Mouse (Mus musculus): ENCODE data around the gene Mrpl46. TPM values are rescaled to one million over a fixed set of nuclear protein-coding genes. Genes with fewer than 3 reads are reported as not detected.

Gene Mrpl46
- polyA plus RNA-seq, 1 experiment from 2014 or later: 40.5 TPM

DNA sequence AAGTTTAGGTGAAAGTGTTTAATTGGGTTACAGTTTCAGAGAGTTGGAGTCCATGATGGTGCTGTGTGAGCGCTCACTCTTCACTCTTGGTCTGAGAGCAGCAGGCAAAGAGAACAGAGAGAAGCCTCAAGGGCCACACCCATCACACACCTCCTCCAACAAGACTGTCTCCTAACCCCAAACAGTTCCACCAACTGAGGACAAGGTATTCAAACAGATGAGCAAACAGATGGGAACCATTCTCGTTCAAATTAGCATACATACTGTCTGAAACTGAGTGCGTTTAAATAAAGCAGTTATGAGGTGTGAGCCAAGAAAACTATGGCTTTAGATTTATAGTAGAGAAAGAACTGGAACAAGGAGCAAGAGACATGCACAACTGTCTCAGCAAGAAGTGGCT lies 13.3 kb upstream of the Mrpl46 start:
- H3K4me2 ChIP-seq: no peak overlapping the region
- H3K4me1 ChIP-seq (replicated peaks): peaks cover 77% of the 10 kb centered on the region
- WGBS (ENCODE audit: insufficient replicate concordance): 62% methylated on average over 3 of the region's 3 CpGs
- H3K9me3 ChIP-seq (replicated peaks): no peaks in the 10 kb centered on the region
- H3K27ac ChIP-seq (replicated peaks): peak overlapping the region; percentile 25; the same call in 1 of the 2 replicates
- H3K27me3 ChIP-seq: no peaks in the 10 kb centered on the region
- H3K9ac ChIP-seq: no peak overlapping the region
- no peak overlapping the region for H3K4me3 ChIP-seq (replicated peaks)
- H3K36me3 ChIP-seq (replicated peaks): peaks cover 12% of the 10 kb centered on the region
- ATAC-seq (ENCODE audit: insufficient read depth): no peak

DNA sequence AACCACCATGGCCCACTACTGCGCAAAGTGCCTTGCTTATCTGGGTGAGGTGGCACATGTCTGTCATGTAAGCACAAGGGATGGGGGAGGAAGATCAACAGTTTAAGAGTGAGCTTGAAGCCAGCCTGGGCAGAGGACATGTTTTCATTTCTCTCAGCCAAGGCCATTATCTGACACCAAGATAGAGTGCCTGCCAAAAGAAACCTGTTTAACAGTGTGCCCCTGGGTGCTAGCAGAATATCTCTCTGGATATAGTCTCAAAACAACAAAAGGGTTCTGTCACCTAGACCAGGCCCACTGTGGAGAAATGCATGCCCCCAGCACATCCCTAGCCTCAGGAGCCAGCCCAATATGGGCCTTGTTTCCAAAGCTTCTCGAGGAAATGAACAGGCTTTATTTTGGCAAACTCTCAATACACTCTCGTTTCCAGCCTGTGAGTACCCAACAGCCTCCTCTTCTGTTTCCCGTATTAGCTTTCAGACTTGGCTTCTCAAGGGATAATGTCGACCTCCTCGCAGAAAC lies 11.3 kb upstream of the Mrpl46 start:
- no peak overlapping the region for H3K4me3 ChIP-seq (replicated peaks)
- H3K4me2 ChIP-seq: no peak overlapping the region
- no peaks in the 10 kb centered on the region for H3K9me3 ChIP-seq (replicated peaks)
- 56% methylated on average over 6 of the region's 6 CpGs for WGBS (ENCODE audit: insufficient replicate concordance)
- H3K4me1 ChIP-seq (replicated peaks): peaks cover 57% of the 10 kb centered on the region
- peaks cover 29% of the 10 kb centered on the region for H3K36me3 ChIP-seq (replicated peaks)
- peak overlapping the region; percentile 39; the same call in 1 of the 2 replicates for H3K27ac ChIP-seq (replicated peaks)
- peak; percentile 22 for ATAC-seq (ENCODE audit: insufficient read depth)
- H3K27me3 ChIP-seq: no peaks in the 10 kb centered on the region
- H3K9ac ChIP-seq: no peak overlapping the region

DNA sequence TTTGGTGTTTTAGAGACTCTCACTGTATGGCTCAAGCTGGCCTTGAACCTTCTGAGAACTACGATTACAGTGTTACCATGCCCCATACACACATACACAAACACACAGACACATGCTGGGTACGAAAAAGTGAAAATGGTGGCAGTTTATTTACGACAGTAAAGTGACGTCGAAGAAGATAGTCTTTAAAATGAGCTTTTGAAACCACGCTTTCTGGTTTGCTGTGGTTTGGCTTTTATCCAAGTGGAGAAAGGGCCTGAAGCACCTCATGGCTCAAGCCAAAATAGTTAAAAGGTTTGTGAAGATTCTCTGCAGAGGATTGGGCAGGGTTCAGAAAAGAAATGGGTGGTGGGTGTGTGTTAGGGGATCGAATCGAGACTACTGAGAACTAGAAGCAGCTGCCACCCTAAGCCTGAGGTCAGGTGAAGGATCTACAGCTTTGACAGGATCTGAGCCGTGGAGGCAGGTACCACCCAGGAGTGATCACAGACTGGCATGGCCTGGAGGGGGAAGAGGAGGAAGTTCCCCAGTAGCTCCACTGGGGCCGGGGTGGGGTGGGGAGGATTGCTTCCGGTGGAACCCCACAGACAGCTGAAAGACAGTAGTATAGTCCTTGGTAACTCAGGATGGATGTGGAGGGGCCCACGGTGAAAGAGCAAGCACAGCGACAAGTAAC lies 10.7 kb upstream of the Mrpl46 start:
- Histone ChIP-seq H3K27me3 (no peaks in the 10 kb centered on the region), H3K4me3 (replicated peaks) (no peak overlapping the region), H3K9me3 (replicated peaks) (no peaks in the 10 kb centered on the region), H3K9ac (no peak overlapping the region), H3K4me1 (replicated peaks) (peaks cover 53% of the 10 kb centered on the region), H3K4me2 (no peak overlapping the region), H3K27ac (replicated peaks) (peak overlapping the region; percentile 39; the same call in 1 of the 2 replicates), H3K36me3 (replicated peaks) (peaks cover 35% of the 10 kb centered on the region)
- WGBS (ENCODE audit: insufficient replicate concordance): 45% methylated on average over 13 of the region's 13 CpGs
- ATAC-seq (ENCODE audit: insufficient read depth): peak; percentile 35; the same call in 1 of the 2 replicates

DNA sequence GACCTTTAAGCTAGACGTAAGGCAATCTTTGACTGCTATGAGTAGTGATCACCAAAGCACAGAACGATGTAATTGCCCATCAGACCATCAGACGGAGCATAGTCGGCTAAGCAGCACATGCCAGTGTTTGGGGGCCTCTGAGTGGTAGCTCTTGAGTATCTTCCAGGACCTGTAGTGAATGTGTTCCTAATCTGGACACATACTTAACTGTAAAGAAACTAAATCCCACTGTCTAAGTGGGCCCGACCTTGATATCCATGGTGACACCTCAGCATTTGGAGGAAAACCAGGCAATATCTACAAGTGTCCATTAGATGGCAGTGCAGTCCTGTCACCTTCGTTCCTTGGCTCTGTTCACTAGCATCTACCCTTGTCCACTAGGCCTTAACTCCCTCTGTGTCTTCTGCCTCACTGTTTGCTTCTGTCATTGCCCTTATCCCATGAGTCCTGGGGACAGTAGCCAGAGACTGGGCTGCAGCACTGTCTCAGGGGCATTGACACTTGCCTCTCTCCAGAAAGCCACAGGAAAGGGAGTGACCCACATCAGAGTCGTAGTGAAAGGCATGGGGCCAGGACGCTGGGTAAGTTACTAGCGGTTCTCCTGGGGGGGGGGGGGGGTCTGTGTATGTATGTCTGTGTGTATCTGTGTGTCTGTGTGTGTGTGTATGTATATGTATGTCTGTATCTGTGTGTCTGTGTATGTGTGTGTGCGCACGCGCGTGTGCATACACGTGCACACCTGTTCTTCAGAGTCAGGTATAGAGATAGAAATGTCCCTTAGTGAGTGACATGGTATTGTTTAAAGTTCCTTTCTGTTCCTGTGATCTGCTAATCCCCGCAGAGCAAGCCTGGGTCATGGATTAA lies 8.3 kb upstream of the Mrpl46 start:
- no peaks in the 10 kb centered on the region for H3K9me3 ChIP-seq (replicated peaks)
- H3K36me3 ChIP-seq (replicated peaks): peaks cover 48% of the 10 kb centered on the region
- WGBS (ENCODE audit: insufficient replicate concordance): 77% methylated on average over 15 of the region's 15 CpGs
- H3K4me3 ChIP-seq (replicated peaks): no peak overlapping the region
- H3K9ac ChIP-seq: no peak overlapping the region
- ATAC-seq (ENCODE audit: insufficient read depth): no peak; the same call in 1 of the 2 replicates
- no peak overlapping the region for H3K27ac ChIP-seq (replicated peaks)
- H3K4me2 ChIP-seq: no peak overlapping the region
- no peaks in the 10 kb centered on the region for H3K27me3 ChIP-seq
- H3K4me1 ChIP-seq (replicated peaks): peaks cover 36% of the 10 kb centered on the region

DNA sequence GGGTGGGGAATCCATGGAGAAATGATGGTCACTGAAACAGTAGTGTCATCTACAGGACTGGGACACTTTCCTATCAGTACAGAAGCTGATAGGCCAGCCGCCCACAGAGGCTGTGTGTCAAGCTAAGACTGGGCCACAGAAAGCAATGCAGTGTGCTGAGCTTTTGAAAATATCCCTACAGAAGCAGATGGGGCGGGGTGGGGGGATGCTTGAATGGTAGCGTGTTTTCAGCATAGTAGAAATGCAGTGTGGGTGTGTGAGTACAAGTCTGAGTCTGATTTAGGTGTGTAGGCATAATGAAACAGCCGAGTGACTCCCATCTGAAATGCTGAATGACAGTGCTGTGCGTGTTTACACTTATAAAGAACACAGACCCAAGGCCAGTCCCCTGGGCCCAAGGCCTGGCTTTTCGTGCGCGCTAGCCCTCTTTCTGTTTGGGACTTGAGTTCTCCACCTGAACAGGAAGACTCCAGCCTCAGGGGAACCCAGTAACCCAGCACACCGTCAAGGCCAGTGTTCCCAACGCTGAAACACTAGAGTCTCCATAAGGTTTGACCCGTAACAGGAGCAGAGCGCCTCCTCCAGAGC lies 4.6 kb upstream of the Mrpl46 start:
- H3K9me3 ChIP-seq (replicated peaks): no peaks in the 10 kb centered on the region
- no peak overlapping the region for H3K9ac ChIP-seq
- no peak overlapping the region for H3K4me2 ChIP-seq
- peaks cover 23% of the 10 kb centered on the region for H3K4me1 ChIP-seq (replicated peaks)
- 73% methylated on average over 12 of the region's 12 CpGs for WGBS (ENCODE audit: insufficient replicate concordance)
- no peak for ATAC-seq (ENCODE audit: insufficient read depth)
- no peak overlapping the region for H3K27ac ChIP-seq (replicated peaks)
- H3K4me3 ChIP-seq (replicated peaks): no peak overlapping the region
- H3K27me3 ChIP-seq: no peaks in the 10 kb centered on the region
- H3K36me3 ChIP-seq (replicated peaks): peaks cover 61% of the 10 kb centered on the region

DNA sequence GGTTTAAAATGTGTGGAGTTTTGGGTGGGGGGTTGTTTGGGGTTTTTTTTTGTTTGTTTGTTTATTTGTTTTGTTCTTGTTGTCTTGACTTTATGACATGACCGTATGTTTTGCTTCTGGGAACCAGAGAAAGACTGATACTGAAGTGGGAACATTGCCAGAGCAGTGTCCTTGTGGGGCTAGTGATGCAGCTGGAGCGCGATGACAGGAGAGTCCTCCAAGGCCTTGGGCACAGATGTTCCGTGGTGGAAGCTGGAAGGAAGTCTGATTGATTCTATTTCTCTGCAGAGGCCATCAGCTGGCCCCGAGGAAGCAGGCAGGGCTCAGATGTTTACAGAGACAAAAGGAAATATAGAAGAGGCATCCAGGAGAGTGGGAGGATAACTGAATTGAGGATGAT lies 2.6 kb upstream of the Mrpl46 start:
- Histone ChIP-seq H3K4me2 (no peak overlapping the region), H3K9ac (no peak overlapping the region), H3K27me3 (no peaks in the 10 kb centered on the region), H3K9me3 (replicated peaks) (no peaks in the 10 kb centered on the region), H3K27ac (replicated peaks) (no peak overlapping the region), H3K4me3 (replicated peaks) (no peak overlapping the region), H3K4me1 (replicated peaks) (peaks cover 36% of the 10 kb centered on the region), H3K36me3 (replicated peaks) (peaks cover 44% of the 10 kb centered on the region)
- ATAC-seq (ENCODE audit: insufficient read depth): no peak
- 64% methylated on average over 5 of the region's 5 CpGs for WGBS (ENCODE audit: insufficient replicate concordance)

DNA sequence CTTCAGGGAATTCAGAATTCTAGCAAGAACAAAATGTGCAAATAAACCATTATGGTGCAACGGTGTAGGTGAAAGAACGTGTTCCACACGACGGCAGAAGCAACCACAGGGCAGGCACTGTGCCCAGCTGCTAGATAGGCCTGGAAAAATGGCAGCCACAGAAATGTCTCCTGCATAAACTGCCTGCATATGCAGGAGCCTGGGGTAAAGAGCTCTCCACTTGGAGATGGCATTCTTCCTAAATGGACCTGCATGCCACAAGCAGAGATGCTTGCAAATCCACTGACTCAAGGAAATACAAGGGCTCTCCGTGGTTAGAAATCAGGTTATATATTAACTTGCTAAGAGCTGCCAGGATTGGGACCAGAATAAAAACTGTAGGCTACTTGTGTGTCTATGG lies 4.6 kb downstream of the Mrpl46 start:
- H3K9me3 ChIP-seq (replicated peaks): no peaks in the 10 kb centered on the region
- peaks cover 63% of the 10 kb centered on the region for H3K36me3 ChIP-seq (replicated peaks)
- H3K4me1 ChIP-seq (replicated peaks): peaks cover 16% of the 10 kb centered on the region
- H3K27me3 ChIP-seq: no peaks in the 10 kb centered on the region
- no peak overlapping the region for H3K9ac ChIP-seq
- no peak overlapping the region for H3K4me2 ChIP-seq
- H3K27ac ChIP-seq (replicated peaks): no peak overlapping the region
- ATAC-seq (ENCODE audit: insufficient read depth): no peak
- 83% methylated on average over 5 of the region's 5 CpGs for WGBS (ENCODE audit: insufficient replicate concordance)
- no peak overlapping the region for H3K4me3 ChIP-seq (replicated peaks)

DNA sequence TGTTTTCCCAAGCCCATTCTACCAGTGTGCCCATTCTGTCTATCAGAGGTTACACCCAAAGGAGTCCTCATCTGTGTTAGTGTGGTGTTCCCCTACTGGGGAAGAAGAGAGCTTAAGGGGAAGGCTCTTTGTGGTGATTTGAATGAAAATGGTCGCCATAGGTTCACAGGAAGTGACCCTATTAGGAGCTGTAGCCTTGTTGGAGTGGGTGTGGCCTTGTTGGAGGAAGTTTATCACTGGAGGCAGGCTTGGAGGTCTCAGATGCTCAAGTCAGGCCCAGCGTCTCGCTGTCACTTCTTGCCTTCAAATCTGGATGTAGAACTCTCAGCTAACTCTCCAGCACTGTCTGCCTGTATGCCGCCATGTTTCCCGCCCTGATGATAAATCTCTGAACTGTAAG lies 12.4 kb downstream of the Mrpl46 start:
- Histone ChIP-seq H3K36me3 (replicated peaks) (peaks cover 25% of the 10 kb centered on the region), H3K4me3 (replicated peaks) (no peak overlapping the region), H3K4me2 (no peak overlapping the region), H3K27ac (replicated peaks) (no peak overlapping the region), H3K9me3 (replicated peaks) (no peaks in the 10 kb centered on the region), H3K27me3 (no peaks in the 10 kb centered on the region), H3K4me1 (replicated peaks) (no peaks in the 10 kb centered on the region), H3K9ac (no peak overlapping the region)
- WGBS (ENCODE audit: insufficient replicate concordance): 68% methylated on average over 5 of the region's 5 CpGs
- no peak for ATAC-seq (ENCODE audit: insufficient read depth)

DNA sequence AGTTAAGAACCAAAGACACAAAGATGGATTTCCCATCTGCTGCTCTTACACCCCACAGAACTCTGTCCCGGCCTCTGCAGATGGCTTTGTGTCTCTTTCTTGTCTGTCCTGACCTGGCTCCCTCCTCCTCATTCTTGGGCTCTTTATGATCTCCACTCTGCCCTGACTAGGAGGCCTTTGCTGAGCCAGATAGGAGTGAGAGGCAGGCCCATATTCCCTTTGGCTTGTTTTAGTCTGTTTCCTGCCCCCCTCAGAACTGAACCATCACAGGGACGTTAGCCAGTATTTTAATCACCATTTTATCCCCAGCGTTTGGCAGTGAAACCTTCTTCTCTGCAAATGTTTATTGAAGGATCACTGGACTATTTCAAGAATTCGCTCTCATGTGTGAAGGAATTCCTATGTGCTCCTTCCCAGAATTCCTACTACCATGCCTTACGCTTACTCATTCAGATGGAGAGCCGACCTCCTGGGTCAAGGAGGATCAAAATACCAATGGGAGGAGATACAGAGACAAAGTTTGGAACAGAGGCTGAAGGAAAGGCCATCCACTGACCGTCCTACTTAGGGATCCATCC lies 14.2 kb downstream of the Mrpl46 start:
- no peaks in the 10 kb centered on the region for H3K9me3 ChIP-seq (replicated peaks)
- 46% methylated on average over 7 of the region's 7 CpGs for WGBS (ENCODE audit: insufficient replicate concordance)
- no peak overlapping the region for H3K9ac ChIP-seq
- H3K4me2 ChIP-seq: no peak overlapping the region
- no peak overlapping the region for H3K27ac ChIP-seq (replicated peaks)
- peaks cover 8% of the 10 kb centered on the region for H3K36me3 ChIP-seq (replicated peaks)
- no peaks in the 10 kb centered on the region for H3K27me3 ChIP-seq
- no peaks in the 10 kb centered on the region for H3K4me1 ChIP-seq (replicated peaks)
- ATAC-seq (ENCODE audit: insufficient read depth): no peak
- no peak overlapping the region for H3K4me3 ChIP-seq (replicated peaks)

DNA sequence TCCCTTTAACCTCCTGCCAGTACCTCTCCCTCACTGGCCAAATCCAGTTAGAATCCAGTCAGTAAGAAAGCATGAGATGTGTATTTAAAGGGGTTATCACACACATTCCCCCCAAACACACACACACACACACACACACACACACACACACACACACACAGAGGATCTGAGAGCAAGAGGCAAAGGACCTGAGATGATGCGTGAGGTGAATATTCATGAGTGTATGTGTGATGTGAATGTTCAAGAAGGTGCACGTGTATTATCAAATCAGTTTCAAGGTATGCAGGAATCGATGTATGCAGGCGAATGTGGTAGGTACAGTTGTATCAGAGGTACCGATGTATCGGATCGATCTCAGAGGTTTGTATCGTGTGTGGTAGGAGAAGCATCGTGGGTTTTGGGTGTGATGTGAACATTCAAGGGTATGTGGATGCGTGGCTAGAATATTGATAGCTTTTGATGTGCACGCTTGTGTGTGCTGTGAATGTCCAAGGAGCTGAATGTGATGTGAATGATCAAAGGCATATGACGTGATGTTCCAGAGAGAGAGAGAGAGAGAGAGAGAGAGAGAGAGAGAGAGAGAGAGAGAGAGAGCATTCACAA lies 15.3 kb downstream of the Mrpl46 start:
- H3K36me3 ChIP-seq (replicated peaks): peaks cover 1% of the 10 kb centered on the region; the same call in 1 of the 2 replicates
- no peaks in the 10 kb centered on the region for H3K27me3 ChIP-seq
- H3K27ac ChIP-seq (replicated peaks): no peak overlapping the region
- H3K4me2 ChIP-seq: no peak overlapping the region
- no peak overlapping the region for H3K4me3 ChIP-seq (replicated peaks)
- WGBS (ENCODE audit: insufficient replicate concordance): 74% methylated on average over 12 of the region's 12 CpGs
- H3K9me3 ChIP-seq (replicated peaks): no peaks in the 10 kb centered on the region
- no peaks in the 10 kb centered on the region for H3K4me1 ChIP-seq (replicated peaks)
- no peak overlapping the region for H3K9ac ChIP-seq
- ATAC-seq (ENCODE audit: insufficient read depth): no peak

Data from liver, embryonic 15.5 days (tissue).